Mouse (Mus musculus): ENCODE data around the gene Gm43738.

Gm43738 gene

DNA sequence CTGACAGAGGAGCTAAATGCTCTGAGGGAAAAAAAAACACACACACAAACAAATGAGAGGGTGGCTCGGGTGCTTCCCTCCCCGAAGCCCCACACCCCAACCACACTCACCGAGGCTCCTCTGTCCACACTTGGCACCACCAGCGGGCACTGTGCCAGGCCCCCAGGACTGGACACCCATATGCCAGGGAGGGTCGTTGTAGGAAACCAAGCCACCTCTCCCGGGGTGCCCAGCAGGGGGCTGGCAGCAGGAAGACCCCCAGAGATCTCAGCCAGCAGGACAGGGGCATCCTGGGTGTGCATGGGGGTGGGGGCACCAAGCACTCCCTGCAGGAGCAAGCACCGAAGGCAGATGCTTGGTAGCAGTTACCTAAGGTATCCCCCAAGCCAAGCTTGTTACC is at the start of gene Gm43738:
TSS of gene Gm43738 (minus strand) at position 289 of the 400 bp plus-strand sequence.
- no peak for DNase-seq

DNA sequence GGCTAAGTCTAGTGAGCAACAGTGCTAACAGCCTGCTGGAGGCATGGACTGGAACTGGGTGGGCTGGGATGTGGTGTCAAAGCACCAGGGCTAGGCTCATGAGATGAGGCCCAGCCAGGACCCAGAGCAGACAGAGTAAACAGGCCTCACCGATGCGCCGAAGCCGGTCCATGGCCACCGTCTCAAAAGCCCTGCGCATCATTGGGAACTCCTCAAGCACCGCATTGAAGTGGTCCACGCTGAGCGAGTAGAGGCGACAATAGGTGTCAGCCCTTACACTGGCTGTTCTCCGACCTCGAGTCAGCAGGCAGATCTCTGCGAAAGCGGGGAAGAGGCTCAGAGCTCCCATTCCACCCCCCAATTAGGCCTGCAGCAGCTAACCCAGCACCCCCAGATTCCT is 47.7 kb upstream of the Gm43738 start:
- no peak for DNase-seq

DNA sequence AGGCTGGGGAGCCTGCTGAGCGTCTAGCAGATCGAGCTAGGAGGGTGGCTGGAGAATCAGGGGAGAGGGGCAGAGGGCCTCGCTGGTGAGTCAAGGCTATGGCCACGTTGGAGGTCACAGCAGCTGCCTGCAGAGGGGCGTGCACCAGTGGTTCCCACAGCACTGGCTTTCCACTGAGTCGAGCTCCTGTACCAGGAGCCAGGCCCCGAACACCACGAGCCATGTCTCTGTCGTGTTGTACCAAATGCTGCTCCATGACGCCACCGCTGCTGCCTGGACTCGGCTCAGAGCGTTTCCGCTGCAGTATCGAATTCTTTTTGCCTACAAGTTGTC is 47.0 kb upstream of the Gm43738 start:
- no peak for DNase-seq

DNA sequence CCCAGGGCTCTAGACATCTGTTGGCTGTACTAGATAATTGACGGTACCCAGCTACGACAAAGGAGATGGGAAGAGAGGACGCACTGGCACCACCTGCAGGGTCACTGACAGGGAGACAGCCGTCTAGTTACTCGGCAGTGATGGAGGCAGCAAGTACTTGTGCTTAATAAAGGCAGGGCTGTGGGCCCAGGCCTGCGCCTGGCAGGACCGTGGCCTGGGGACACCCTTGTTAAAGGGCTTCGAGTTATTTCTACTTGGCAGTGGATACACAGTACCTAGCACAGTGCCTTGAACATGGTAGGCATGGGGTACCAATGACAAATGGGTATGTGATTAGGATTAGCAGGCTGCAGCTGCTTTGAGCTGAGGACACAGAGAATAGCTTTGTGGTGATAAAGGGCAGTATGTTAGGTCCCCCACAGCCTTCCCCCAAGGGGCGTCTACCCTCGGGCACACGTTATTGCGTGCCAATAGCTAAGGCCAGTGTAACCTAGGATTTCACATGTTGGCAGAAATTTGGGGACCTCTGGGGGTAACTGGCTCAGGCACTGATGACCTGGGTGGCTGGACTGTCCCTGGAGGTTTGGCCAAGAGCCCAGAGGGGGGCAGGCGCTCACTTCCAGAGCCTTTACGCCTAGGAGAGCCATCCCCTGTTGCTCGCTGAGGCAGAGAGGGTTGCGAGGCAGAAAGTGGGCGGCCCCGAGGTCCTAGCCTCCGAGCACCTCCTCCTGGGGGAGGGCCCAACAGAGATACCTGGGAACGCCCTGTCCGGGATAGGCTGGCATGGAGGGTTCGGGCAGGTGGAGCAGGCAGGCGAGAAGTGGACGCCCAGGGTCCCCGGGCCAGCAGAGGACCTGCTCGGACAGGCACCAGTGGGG is 46.4 kb upstream of the Gm43738 start:
- peak; percentile 74 for DNase-seq

DNA sequence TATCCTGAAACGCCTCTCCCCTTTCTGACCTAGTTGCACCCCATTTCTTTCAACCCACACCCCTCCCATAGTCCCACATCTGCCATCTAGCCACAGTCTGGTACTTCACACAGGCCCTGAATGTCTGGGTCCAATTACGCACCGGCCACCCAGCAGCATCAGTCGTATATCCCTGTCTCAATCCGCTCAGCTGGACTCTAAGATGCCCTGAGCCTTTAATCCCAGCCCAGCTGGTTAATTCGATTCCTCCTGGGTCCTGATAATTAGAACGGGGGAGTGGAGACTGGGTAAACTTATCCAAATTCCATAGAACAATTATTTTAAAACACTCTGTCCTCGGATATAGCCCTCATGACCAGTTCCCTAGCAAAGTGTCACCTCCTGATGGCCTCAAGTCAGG is 44.7 kb upstream of the Gm43738 start:
- no peak for DNase-seq

DNA sequence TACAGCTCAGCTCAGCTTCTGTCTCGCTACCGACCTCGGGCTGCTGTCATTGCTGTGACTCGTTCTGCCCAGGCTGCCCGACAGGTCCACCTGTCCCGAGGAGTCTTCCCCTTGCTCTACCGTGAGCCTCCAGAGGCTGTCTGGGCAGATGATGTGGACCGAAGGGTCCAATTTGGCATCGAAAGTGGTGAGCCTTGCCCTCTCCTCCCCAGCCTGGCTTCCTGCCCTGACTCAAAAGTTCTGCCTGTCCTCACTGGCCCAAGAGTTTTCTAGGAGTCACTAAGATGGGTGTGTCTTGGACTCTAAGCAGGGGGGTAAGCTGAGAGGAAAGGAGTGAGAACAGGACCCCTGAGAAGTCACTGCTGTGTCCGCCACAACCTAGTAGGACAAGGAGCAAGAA is 43.9 kb upstream of the Gm43738 start:
- peak; percentile 44 for DNase-seq

DNA sequence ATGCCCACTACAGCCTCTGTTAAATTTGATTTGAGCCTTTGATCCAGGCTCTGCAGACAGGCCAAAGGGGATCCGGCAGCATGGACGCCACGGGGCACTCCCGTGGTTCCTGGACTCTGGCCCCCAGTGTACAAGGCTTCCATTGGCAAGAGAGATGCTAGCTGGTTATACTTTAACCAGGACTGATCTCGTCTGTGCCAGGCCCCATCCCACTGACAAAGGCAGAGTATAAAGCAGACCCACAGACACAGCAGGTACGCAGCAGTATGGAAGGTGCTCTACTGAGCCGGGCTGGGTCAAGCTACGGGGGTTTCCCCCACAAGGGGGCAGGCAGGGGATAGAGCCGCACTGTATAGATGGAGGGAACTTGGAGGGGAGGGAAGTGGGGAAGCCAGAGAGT is 35.5 kb upstream of the Gm43738 start:
- peak; percentile 88 for DNase-seq

DNA sequence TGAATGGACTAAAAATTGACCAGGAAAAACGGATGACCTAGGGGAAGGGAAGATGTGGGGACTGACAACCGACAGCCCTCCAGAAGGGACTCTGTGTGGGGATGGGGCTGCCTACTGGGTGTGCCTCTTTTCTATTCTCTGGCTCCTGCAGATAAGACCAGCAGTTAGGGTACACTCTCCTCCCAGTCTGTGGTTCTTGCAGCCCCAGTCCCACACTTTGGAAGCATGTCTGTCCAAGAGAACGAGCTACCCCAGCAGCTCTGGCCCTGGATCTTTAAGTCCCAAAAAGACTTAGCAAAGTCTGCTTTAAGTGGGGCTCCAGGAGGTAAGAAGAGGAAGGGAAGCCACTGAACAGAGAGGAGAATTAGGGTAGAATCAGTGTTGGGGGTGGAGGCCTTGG is 35.1 kb upstream of the Gm43738 start, which contains the start of gene Pklr:
TSS of gene Pklr (plus strand) at position 185 of the 400 bp plus-strand sequence.
- no peak for DNase-seq

DNA sequence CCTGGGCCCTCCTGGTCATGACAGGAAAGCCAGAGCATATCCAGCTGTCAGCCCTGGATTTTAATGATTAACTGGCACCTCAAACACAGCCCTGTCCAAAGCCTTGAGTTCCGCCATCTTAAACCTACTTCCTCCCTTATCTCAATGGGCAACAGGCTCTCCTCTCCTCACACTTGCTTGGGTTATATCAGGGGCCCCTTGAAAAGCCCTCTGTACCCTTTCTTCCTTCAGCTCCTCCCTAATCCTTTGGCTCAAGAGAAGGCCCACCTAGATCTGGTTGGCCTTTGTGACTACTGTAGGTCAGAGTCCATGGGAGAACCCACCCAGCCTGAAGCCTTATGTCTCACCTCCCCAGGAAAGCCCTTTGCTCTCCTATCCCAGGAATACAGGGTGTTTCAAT is 32.9 kb upstream of the Gm43738 start:
- DNase-seq: no peak

DNA sequence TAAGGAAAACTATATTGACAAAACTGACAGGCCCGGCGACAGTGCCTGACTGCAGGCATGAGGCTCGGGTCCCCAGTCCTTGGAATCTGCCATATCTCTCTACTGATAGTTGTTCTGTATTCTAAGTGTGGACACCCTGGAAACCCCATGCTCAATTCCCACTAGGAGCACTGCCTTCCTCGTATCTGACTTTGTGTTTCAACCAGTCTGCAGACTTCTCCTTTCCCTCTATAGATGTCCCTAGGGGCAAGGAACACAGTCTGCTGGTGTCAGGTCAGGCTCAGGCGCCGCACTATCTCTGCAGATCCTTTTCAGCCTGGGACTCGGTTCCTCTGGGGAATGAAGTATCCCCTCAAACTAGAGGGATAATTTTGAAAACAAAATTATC is 32.2 kb upstream of the Gm43738 start:
- no peak for DNase-seq

DNA sequence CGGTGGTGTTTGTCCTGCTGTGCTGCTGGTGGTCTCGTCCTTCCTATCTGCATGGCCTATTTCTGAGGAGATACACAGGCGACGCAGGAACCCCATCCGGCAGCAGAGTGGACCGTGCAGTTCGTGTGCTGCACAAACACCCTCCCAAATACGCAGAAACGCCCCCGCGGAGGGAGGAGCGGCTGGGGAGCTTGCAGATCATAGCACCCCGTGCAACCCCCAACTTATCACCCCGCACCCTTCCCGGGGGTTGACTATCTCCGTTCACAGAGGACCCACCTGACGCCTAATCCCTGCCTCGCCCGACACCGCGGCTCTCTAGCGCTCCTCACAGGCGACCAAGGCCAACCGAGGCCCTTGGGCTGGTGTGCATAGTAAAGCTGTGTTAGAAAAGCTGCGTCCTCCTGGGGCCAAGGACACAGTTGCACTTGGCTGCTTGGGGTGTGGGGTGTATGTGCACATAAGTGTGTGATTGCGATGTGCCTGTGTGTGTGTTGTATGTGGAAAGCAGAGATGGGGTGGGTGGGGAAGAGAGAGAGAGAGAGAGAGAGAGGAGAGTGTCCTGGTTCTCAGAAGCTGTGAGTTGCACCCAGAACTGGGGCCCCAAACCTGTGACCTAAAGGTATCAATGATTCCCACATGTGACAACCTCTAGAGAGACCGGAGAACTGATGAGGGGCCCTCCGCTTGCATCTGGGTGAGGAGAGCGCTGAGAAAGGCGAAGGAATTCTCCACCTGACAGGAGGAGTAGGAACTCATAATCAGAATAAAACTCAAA is 31.6 kb upstream of the Gm43738 start:
- DNase-seq: peak; percentile 17

DNA sequence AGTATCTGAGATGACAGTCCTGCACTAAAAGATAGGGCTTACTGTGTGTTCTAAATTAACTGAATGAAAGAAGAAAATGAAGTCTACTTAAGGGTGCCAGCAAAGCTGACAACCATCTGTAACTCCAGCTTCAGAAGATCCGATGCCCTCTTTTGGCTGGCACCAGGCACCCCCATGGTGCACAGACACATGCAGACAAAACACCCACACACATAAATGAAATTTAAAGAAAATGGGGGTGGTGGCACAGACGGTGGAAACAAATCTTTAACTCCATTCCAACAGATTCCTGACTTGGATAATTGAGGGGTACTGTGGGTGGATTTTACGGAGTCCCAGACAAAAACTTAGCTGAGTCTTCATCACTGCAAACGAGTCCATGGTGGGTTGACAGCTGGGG is 30.9 kb upstream of the Gm43738 start:
- no peak for DNase-seq

DNA sequence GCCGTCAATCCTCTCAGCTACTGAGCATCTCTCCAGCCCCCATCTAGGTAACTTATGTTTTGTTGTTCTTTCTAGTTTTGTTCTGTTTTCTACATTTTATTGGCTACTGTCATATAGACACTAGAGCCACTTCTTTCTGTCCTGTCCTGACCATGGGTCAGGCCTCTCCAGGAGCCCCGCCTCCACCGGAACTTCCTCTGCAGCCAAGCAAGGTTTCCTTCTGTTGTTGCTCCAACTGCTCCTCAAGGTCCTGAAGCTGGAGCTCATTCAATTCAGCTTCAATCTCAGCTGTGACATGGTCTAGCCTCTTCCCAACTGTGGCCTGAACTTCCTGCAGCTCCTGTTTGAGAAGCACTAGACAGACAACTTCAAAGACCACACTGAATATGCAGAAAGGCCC is 29.0 kb upstream of the Gm43738 start:
- no peak for DNase-seq

DNA sequence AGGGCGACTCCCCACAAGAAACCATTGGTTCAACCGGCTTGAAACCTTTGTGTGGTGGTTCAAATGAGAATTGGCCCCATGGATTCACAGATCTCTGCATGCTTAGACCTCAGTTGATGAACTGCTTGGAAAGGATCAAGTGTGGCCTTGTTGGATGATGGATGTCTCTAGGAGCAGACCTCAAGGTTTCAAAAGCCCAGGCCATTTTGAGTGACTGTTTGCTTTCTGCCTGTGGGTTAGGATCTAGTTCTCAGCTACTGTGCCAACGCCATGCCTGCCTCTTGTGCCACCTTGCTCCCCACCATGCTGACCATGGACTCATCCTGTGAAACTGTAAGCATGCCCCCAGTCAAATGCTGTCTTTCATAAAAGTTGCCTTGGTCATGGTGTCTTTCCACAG is 25.1 kb upstream of the Gm43738 start:
- no peak for DNase-seq

DNA sequence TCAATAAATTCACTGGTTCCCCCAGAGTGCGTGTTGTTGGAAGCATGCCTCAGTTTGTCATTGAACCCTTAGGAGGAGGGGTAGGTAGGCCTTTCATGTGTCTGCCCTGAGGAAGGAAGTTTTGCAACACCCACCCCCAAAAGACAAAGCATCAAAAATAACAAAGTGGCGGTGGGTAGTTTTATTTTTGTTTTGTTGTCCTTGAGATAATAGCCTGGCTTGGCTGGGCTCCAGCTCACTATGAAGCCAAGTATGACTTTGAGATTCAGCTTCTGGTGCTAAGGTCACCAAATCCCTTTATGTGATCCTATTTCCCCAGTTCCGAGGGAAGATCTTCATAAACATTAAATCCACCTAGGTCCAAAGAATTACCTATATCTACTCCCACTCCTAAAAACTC is 23.3 kb upstream of the Gm43738 start:
- DNase-seq: peak; percentile 43

DNA sequence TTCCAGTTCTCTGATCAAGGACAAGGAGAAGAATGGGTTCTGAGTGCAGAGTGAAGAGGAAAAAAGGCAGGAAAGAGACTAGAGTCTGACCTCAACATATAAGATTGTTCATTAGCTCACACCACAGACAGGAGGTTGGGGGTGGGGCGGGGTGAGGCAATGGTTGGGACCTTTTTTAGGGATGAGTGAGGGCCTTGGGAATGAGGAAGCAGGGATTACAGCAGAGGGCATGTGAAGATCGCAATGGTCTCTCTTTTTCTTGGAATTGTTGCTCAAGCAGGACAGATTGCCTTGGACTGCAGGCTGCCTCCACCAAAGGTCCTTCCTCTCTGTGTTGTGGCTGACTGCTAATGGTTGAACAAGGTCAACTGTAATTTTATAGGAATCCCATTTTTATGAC is 22.4 kb upstream of the Gm43738 start:
- DNase-seq: no peak

DNA sequence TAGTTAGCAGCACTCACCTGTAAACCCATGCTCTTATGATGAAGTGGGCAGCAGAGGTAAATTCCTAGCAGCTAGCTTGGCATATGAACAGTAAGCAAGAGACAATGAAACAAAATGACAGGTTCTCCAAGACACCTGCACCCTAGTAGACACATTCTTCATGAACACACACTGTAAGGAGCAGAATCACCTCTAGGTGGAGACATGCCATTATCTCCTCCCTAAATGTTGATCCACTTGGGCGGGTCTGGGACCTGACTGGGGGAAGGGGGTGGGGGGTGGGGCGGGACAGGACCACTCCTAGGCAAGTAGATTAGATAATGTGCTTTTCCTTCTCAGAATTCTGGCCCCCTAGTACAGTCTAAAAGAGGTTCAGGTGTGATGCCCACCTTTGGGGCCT is 14.6 kb upstream of the Gm43738 start:
- DNase-seq: peak; percentile 60

DNA sequence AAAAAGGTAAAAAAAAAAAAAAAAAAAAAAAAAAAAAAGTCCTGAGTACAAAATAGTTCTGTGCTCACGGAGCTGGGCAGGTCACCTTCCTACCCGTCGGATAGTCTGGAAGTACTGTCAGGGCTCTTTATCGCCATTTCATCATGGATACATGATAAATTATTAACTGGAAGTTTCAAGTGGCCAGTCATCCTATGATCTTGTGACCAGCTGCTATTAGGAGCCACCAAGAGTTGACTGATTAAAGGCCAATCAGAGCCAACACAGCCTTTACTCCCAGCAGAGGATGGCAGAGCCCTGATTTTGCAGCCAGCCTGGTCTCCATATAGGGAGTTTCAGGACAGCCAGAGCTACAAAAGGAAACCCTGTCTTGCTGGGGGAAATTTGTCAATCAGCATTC is 12.2 kb upstream of the Gm43738 start:
- DNase-seq: no peak

DNA sequence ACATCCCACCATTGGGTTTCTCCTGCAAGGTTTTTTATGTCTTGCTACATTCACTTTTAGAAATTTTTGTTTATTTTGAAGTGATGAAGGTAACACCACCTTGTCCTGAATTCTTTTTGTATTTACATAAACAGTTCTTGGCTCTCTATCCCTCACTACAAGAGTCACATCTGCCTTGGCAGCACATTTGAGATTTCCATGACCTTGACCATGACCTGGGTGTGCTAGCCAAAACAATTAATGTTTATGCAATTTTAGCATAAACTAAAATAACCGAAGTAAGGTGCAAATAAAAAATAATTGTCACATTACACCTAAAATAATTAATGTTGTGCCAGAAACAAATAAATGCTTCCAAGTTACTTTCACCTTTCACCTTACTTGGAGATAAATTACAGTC is 7.2 kb upstream of the Gm43738 start:
- no peak for DNase-seq

DNA sequence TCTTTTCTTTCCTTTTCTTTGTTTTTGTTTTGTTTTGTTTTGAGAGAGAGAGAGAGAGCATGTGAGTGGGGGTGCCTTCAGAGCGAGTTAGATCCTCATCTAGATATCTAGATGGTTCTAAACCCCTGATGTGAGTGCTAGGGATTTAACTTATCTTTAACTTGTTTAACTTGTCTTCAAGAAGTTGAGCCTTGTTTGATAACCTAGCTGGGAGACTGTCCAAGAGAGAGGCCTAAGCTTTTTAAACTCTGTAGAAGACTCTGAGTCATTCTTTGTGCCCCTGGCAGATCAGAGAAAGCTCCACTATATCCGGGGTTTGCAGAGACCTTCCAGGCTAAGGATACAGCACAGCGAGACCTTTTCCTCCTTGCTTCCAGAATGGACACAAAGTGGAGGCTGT is 6.6 kb upstream of the Gm43738 start:
- no peak for DNase-seq

DNA sequence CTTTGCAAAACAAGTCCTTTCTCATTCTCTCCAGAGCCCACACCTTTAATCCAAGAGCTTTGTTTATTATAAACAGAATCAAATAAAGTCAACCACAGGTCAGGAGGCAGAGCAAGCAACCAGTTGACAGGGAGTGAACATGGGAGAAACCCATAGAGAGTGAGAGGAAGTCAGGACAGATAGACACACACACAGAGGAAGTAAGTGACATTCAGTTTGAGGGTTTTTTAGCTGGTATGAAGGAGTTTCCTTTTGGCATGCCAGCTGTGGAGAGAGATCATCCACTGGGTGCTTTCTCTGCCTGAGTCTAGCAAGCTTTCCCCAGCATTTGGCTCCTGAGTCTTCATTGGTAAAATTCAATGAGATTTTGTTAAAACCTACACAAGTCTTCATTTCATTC is 6.0 kb upstream of the Gm43738 start:
- DNase-seq: no peak

DNA sequence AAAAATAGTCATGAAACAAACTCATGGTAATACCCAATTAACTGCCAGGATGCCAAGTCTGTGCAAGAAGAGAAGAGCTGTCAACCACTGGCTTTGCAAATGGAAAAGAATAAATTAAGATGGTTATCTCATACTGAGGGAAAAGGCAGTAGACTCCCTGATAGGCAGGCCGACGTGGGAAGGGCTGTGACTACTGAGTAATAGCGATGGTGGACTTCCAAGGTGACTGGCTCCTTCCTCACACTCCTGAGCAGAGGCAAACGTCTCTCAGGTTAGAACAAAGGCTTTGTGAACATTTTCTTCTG is 2.3 kb upstream of the Gm43738 start:
- DNase-seq: no peak

DNA sequence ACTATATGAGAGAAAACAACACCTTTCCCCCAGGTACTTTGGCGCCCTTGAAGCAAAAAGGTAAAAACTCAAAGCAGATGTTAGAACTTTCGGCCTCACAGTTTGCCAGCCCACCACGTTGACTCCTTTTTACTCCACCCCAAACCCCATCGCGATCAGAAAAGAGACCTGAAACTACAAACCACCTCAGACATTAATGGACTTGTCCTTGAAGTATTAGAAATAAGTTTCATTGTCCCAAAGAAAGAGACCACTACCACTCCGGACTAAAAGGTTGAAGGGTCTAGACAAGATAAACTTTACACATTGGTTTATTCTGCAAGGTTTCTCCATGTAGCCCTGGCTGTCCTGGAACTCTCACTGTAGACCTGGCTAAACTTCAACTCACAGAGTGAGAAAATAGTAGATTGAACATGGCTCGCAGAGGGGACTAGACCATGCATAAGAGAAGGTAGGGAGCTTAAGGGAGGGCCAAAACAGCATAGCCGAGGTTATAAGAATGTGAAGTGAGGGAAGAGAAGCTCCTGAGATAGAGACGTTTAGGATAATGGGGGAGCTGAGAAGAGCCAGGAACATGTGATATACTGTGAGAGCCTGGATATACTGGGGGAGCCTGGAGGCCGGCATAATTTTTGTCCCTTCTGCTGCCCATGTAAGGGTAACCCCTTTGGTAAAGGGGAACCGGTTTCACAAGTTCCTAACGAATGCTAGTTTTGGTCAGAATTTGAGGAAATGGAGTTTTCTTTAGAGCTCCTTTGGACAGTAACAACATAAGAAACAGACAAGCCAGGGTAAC is 1.8 kb upstream of the Gm43738 start:
- no peak for DNase-seq

Data from kidney, postnatal 14 days (tissue).